Mouse (Mus musculus) kidney, adult 2 months (tissue): ENCODE results near the gene Zfand2b.

ENCODE experiments used
- CTCF ChIP-seq: fragments of 200-500 bp; conservative IDR thresholded peaks from 2 replicates; pipeline ENCODE4 v1.5.1; 2011; ENCODE audit warnings: low read depth, mild to moderate bottlenecking, control low read depth, low read length, moderate library complexity, mixed read lengths; ENCODE audit not compliant: insufficient read depth, insufficient read length
- POLR2A ChIP-seq: fragments of 200-500 bp; IDR thresholded peaks from one replicate; pipeline ENCODE4 v1.6.1; 2011; ENCODE audit warnings: low read depth, low read length, control low read depth

GRCm38 (mm10) chr1:75180741-75181140 lies 12.3 kb downstream of the Zfand2b start:
- TF ChIP-seq CTCF (no peak), POLR2A (no peak)
